Mouse (Mus musculus) thymus, postnatal 25 days (tissue): Measurements from ENCODE around the gene Vwf.
A peak's percentile ranks its signal among the peaks of the same experiment; 100 is the strongest.

Source experiments
- DNase-seq: peaks from one replicate; pipeline ENCODE4 v3.0.0; 2022

Gene Vwf

DNA sequence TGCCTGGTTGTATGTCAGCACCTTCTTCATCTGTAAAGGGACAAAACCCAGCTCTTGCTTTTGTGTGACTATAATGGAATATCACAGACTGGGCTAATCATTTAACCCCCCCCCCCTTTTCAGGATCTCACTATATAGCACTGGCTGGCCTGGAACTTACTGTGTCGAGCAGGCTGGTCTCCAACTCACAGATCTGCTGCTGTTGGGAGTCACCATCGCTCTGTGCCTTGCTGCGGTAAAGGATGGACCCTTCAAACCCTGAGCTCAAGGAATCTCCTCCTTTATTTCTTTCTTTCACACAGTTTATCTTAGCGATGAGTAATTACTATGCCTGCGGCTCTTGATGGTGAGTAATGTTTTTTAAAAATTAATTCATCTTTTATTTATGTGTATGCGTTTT lies at the start of gene Vwf:
Gene Vwf (plus strand): TSS at position 301 of the 400 bp plus-strand sequence.
- DNase-seq = no peak

DNA sequence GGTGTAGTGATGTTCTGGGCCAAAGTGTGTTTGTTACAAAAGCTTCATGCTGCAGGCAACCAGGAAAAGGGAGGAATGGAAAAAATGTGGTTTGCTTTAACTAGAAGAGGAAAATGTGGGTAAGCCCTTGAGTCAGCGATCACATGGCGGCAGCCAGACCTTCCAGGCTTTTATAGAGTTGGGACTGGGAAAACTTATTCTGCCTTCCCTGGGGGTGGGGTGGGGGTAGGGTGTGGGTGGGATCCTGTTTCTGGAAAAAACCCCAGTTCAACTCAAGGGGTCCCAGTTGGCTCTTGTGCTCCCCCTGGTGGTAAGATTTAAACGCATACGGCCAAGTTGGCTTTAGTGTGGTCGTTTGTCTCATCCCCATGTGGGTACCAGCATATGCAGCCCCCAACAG lies 48.5 kb upstream of the Vwf start:
- peak; percentile 40 for DNase-seq

DNA sequence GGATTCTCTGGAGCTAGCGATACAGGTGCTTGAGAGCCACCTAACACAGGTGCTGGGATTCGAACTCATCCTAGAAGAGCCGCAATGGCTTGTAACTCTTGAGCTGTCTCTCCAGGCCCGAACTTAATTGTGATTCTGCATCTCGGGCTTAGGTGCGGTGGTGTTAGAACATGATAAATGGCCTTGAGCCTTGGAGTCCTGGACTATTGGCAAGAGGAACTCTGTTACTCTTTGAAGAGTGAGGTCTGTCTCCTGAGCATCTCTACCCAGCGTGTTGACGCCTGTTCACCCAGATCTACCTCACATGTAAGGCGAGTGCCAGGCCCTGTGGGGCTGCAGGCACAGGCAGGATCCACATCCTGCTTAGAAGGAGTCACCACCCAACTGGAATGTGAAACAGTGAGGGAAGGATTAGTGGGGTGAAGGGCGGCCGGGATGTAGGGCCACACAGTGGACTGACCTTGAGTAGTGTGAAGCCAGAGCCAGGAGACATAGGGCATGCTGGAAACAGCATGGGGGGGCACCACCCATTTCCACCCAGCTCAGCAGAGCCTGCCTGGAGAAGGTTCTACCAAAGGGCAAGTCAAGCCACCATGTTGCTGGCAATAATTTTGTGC lies 43.3 kb upstream of the Vwf start:
- DNase-seq = no peak

DNA sequence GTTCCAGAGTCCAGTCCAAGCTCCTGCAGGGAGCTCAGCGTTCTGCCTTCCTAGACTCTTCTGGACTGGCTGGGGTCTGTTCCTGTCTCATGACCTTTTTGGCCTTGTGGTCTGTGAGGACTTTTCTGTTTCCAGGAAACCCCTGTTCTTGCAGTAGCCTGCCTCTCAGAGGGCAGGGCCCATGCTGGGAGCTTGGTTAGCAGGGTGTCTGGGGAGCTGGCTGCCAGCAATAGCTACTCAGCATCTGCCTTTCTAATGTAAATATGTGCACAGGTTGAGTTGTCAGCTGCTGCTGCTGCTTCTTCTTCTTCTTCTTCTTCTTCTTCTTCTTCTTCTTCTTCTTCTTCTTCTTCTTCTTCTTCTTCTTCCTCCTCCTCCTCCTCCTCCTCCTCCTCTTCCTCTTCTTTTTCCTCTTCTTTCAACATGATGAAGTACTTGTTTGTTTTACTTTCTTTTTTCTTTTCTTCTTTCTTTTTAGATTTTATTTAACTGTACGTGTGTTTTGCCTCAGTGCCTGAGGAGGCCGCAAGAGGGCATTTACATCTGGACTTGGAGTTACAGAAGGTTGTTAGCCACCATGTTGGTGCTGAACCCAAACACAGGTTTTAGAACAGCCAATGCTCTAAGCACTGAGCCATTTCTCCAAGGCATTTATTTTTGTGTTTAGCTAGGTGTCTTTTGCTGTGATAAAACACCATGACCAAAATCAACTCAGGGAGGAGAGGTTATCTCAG lies 41.8 kb upstream of the Vwf start:
- DNase-seq = no peak

GRCm38 (mm10) chr6:125506427-125506826 lies 40.1 kb upstream of the Vwf start:
- no peak for DNase-seq

- no peak for DNase-seq
These were observed 36.8 kb upstream of the Vwf start for GRCm38 (mm10) chr6:125509783-125510182.

DNA sequence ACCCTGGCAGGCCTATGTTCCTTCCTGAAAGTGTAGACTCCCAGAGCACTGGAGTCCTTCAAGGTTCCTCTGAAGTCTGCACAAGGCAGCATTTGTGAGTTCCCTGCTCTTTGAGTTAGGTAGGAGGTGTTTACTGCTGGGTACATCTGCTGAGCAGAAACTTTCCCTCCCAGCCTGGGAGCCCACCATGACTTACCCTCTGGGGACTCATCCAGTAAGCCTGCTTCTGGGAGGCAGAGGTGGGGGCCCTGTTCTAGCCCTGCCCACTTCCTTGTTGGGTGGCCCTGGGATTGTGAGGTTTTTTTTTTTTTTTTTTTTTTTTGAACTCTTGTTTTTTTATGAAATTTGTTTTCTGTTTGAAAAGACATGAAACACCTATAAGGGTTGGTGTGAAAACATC lies 35.9 kb upstream of the Vwf start:
- DNase-seq = no peak

- no peak for DNase-seq
These were observed 35.4 kb upstream of the Vwf start for GRCm38 (mm10) chr6:125511196-125511595.

DNA sequence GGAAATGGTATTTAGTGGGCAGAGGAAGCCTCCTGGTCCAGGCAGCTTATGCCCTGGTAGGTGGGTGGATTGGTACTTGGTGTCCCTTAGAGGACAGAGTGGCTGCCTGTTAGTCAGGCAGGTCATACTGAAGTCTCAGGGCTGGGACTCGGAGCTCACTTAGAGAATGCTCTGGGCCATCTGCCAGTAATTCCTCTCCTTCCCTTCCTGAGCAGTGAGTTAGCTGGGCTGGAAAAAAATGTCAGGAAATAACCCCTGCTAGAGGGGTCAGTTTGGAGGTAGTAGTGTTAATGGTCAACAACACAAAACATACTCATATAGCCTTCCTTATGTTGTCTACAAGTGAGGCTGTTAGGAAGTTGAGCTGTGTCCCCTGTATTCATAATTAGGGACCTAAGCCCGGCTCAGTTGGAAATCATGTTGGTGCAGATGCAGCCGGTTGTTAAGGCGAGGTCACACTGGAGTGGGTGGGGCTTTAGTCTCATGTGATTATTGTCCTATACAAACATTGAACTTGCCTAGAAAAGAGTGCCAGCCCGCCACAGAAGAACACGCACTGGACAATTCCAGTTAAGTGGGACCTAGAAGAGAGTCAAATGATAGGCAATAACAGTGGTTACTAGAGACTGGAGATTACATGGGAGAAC lies 33.5 kb upstream of the Vwf start:
- no peak for DNase-seq

DNA sequence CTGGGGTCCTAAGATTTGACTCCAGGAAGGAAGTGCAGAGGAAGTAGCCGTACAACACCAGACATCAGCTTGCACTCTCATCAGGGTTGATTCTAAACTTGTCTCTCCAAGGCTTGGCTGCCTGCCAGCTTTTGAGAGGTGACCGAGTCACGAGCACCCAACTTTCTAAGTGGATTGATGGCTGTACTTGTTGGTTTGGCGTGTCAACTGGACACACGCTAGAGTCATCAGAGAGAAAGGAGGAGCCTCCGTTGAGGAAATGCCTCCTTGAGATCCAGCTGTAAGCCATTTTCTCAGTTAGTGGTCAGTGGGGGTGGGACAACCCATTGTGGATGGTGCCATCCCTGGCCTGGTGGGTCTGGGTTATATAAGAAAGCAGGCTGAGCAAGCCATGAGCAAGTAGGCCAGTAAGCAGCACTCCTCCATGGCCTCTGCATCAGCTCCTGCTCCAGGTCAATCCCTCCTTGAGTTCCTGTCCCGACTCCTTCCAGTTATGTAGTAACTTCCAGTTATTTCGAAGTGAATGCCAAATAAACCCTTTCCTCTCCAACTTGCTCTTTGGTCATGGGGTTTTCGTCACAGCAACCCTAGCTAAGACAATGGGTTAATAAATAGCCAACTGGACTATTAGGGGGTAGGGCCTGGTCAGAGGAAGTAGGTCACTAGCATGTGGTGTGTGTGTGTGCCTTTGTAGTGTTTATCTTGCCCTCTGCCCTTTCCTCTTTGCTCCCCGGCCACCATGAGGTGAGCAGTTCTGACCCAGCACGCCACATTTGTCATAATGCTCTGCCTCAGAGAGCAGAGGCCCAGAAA lies 30.9 kb upstream of the Vwf start:
- DNase-seq = no peak

DNA sequence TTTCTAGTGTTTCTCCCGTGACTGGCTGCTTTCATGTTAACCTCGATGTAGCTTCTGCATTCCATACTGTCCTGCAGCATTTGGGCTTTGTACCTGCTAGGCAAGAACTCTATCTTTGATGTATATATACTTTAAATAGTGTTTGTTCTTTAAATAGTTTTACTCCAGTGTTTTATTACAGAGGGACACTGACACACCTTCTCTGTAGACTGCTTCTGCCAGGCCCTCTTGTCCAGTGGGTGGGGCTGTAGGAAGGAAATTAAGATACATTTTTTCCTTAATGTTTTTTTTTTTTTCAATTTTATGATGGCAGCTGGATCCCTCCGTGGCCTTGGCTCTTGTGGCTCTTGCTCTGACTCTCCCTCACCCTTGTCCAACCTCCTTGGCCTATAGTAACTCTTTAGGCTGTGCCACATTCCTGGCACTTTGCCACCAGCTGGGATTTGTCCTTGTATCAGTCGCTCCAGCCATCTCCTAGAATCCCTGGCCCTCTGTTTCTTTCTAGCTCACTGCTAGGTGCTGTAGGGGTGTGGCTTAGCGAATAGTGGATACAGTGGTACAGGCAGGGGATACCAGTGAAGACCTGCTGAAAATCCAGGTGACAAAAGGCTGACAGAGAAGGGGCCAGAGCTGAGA lies 24.9 kb upstream of the Vwf start:
- no peak for DNase-seq

- no peak for DNase-seq
These were observed 22.5 kb upstream of the Vwf start for GRCm38 (mm10) chr6:125524027-125524426.

DNA sequence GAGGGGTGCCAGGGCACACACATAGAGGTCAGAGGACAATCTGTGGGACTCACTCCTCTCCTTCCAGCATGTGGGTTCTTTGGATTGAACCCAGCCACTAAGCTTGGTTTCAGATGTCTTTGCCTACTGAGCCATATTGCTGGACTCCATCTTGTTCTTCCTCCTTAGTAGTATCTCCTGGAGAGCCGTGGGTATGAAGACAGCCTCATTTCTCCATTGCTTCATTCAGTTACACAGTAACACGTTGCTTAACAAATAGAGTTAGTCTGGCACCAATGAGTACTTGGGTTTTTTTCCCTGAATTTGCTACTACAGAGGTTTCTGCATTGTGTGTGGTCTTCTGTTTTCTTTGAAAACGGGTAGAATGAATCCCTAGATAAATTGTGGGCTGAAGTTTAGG lies 20.5 kb upstream of the Vwf start:
- DNase-seq = no peak

GRCm38 (mm10) chr6:125528614-125529200 lies 17.9 kb upstream of the Vwf start:
- DNase-seq = no peak

- DNase-seq = no peak
These were observed 17.1 kb upstream of the Vwf start for GRCm38 (mm10) chr6:125529479-125529878.

DNA sequence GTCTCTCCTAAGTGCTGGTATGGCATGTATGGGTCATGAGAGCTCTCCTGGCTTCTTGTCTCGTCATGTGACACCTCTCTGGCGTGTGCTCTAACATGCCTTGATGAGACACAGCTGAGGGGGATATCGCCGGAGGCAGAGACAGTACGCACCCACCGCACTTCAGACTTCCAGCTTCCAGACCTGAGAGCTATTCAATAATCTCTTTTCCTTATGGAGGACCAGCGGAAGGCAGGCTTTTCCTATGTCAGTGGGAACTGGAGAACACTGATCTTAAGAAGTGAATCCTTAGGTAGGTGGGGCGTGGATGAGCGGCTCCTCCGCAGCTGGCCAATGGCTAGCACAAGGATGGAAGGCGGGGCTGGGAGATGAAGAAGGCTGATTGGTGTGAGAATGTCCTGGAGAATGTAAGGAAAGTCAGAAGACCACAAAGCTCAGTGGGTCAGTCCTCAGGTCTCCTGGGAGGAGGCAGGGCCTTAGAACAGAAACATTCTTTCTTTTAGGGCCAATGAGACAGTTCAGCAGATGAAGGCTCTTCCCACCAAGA lies 13.4 kb upstream of the Vwf start:
- no peak for DNase-seq

- no peak for DNase-seq
These were observed 11.6 kb upstream of the Vwf start for GRCm38 (mm10) chr6:125534990-125535389.

GRCm38 (mm10) chr6:125538469-125538868 lies 8.1 kb upstream of the Vwf start:
- DNase-seq = no peak

GRCm38 (mm10) chr6:125539423-125539822 lies 7.2 kb upstream of the Vwf start:
- DNase-seq = no peak

DNA sequence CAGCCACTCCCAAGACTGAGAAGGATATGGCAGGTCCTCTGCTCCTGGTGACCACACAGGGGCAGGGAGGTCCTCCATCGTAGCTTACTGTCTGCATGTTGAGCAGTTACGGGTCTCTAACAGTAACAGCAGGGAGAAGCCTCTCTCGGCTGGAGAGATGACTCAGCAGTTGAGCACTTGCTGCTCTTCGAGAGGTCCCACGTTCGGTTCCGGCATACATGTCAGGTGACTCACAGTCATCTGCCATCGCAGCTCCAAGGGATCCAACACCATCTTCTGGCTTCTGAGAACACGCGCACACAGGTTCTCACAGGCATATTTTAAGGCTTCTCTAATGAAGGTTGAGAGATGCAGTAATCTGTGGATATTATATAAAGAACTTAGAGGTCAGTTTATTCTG lies 6.4 kb upstream of the Vwf start:
- no peak for DNase-seq

- DNase-seq = no peak
These were observed 5.7 kb upstream of the Vwf start for GRCm38 (mm10) chr6:125540826-125541225.

- no peak for DNase-seq
These were observed 5.3 kb upstream of the Vwf start for GRCm38 (mm10) chr6:125541296-125541695.
